Mouse (Mus musculus) heart, adult 9 months (tissue): Measurements from ENCODE around the gene Sdhaf1.
A peak's percentile ranks its signal among the peaks of the same experiment; 100 is the strongest.

Source experiments
- DNase-seq, 2 experiments: peaks; one replicate each; pipeline ENCODE4 v3.0.0; 2022; ENCODE audit warnings: low spot score in 2 of 2

The Sdhaf1 gene

GRCm38 (mm10) chr7:30323795-30324194 lies at the start of gene Sdhaf1:
TSS of gene Sdhaf1 (minus strand) at chr7:30323895.
- DNase-seq = no peak

- DNase-seq = no peak
These were observed 43.8 kb upstream of the Sdhaf1 start for GRCm38 (mm10) chr7:30367466-30367865.

- DNase-seq = no peak
These were observed 39.6 kb upstream of the Sdhaf1 start for GRCm38 (mm10) chr7:30363344-30363738.

- DNase-seq = peak; percentile 11 to 20
These were observed 39.1 kb upstream of the Sdhaf1 start, which contains the start of gene Lrfn3 for GRCm38 (mm10) chr7:30362652-30363343. TSS of gene Lrfn3 (minus strand) at chr7:30362772.

GRCm38 (mm10) chr7:30360028-30360427 lies 36.3 kb upstream of the Sdhaf1 start:
- no peak for DNase-seq

GRCm38 (mm10) chr7:30359276-30359865 lies 35.7 kb upstream of the Sdhaf1 start:
- DNase-seq = no peak

- no peak for DNase-seq
These were observed 34.9 kb upstream of the Sdhaf1 start for GRCm38 (mm10) chr7:30358378-30359186.

- no peak for DNase-seq
These were observed 30.4 kb upstream of the Sdhaf1 start for GRCm38 (mm10) chr7:30354059-30354458.

GRCm38 (mm10) chr7:30353279-30353822 lies 29.7 kb upstream of the Sdhaf1 start:
- peak; percentile 36 to 48 for DNase-seq

- DNase-seq = peak in 1 of 2 experiments; percentile 21
These were observed 24.1 kb upstream of the Sdhaf1 start for GRCm38 (mm10) chr7:30347828-30348227.

- no peak for DNase-seq
These were observed 23.1 kb upstream of the Sdhaf1 start for GRCm38 (mm10) chr7:30346635-30347379.

GRCm38 (mm10) chr7:30339432-30340109 lies 15.9 kb upstream of the Sdhaf1 start:
- DNase-seq = no peak

- peak; percentile 29 to 69 for DNase-seq
These were observed 12.7 kb upstream of the Sdhaf1 start for GRCm38 (mm10) chr7:30336384-30336783.

GRCm38 (mm10) chr7:30335688-30336087 lies 12.0 kb upstream of the Sdhaf1 start:
- no peak for DNase-seq

- DNase-seq = no peak
These were observed 10.9 kb upstream of the Sdhaf1 start for GRCm38 (mm10) chr7:30334563-30334962.

- DNase-seq = peak; percentile 43 to 60
These were observed 9.7 kb upstream of the Sdhaf1 start for GRCm38 (mm10) chr7:30333436-30333835.

- DNase-seq = no peak
These were observed 9.0 kb upstream of the Sdhaf1 start for GRCm38 (mm10) chr7:30332622-30333259.

GRCm38 (mm10) chr7:30331887-30332286 lies 8.2 kb upstream of the Sdhaf1 start:
- DNase-seq = peak; percentile 64 to 71

- no peak for DNase-seq
These were observed 4.7 kb upstream of the Sdhaf1 start for GRCm38 (mm10) chr7:30328379-30328778.

- no peak for DNase-seq
These were observed 3.4 kb upstream of the Sdhaf1 start for GRCm38 (mm10) chr7:30327140-30327539.
